Mouse (Mus musculus) G1E (cell line): ENCODE data around the gene Ssh1. TPM values are rescaled to one million over a fixed set of nuclear protein-coding genes. Genes with fewer than 3 reads are reported as not detected.

Source experiments
- ATAC-seq: 2 replicates; pipeline ENCODE4 v1.8.0; 2016; ENCODE audit warnings: mild to moderate bottlenecking; ENCODE audit not compliant: insufficient number of reproducible peaks, poor library complexity, low FRiP score, severe bottlenecking; ENCODE audit errors: extremely low read depth
- DNase-seq: peaks from one replicate; pipeline ENCODE4 v3.0.0; 2012; ENCODE audit warnings: low spot score
- H3K27me3 ChIP-seq: 2 replicates; pipeline ENCODE4 v1.6.1; 2012; ENCODE audit warnings: mild to moderate bottlenecking, low read length, inconsistent platforms; ENCODE audit not compliant: insufficient read depth
- H3K36me3 ChIP-seq: replicated peaks from 2 replicates; pipeline ENCODE3; 2012; ENCODE audit warnings: mild to moderate bottlenecking, inconsistent platforms
- H3K4me1 ChIP-seq: 2 replicates; pipeline ENCODE4 v1.6.1; 2012; ENCODE audit warnings: low read depth, low read length, inconsistent platforms, mixed read lengths; ENCODE audit not compliant: insufficient read depth
- H3K4me3 ChIP-seq: 2 replicates; pipeline ENCODE4 v1.5.1; 2012; ENCODE audit warnings: low read depth, mild to moderate bottlenecking, inconsistent platforms, low read length, moderate library complexity, mixed read lengths
- H3K9me3 ChIP-seq: replicated peaks from 2 replicates; pipeline ENCODE4 v1.6.1; 2012; ENCODE audit warnings: inconsistent platforms
- CTCF ChIP-seq: IDR thresholded peaks from 2 replicates; pipeline ENCODE4 v1.5.1; 2012; ENCODE audit warnings: low read depth, low read length, inconsistent platforms, mixed read lengths
- GATA1 ChIP-seq: IDR thresholded peaks from 2 replicates; pipeline ENCODE4 v1.6.1; 2012; ENCODE audit warnings: borderline replicate concordance, low read length, inconsistent platforms, mixed read lengths
- GATA2 ChIP-seq: IDR thresholded peaks from 2 replicates; pipeline ENCODE4 v1.6.1; 2012; ENCODE audit warnings: low read depth, low read length, inconsistent platforms, borderline replicate concordance
- POLR2AphosphoS5 ChIP-seq: IDR thresholded peaks from 2 replicates; pipeline ENCODE4 v1.6.1; 2012; ENCODE audit warnings: low read depth, low read length, inconsistent platforms; ENCODE audit not compliant: insufficient replicate concordance
- TAL1 ChIP-seq: conservative IDR thresholded peaks from 2 replicates; pipeline ENCODE4 v1.6.1; 2012; ENCODE audit warnings: low read depth, low read length, inconsistent platforms, mixed read lengths
- polyA plus RNA-seq: library from polyadenylated mRNA; stranded (reverse); fragments of >175 nt; gene quantifications from 2 replicates; pipeline ENCODE4 v1.2.3, GENCODE M21; 2012
- total RNA-seq, 2 experiments: library from RNA; stranded (forward) in 1 of 2; stranded (reverse) in 1 of 2; fragments of 200-1000 nt in 1 of 2; fragments of >200 nt in 1 of 2; fragmentation: Nextera tagmentation in 1 of 2; gene quantifications; 2 replicates each; pipeline ENCODE4 v1.2.3; 2014 to 2017

Ssh1 gene
- total and polyA plus RNA-seq, 3 experiments: 3.3 to 28.4 (median 13.8) TPM

DNA sequence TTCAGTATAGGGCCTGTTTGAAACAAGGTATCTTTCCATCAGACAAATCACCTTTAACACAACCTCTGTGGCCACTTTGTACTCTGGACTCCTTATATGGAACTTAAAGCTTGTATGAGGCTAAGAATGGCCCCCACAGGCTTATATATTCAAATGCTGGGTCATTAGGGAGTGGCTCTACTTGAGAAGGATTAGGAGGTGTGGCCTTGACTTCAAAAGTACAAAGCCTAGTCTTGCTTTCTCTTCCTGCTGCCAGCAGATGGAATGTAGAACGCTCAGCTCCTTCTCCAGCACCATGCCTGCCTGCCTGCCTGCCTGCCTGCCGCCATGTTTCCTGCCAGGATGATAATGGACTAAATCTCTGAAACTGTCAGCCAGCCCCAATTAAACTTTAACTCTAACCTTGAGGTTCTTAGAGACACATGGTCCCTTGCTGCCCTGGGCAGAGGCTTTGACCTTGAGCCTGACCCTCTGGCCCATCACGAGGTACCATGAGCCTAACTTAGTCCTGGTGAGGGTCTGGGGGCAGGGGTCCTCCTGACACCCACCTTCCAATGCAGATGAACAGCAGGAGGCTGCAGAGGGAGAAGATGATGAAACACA is 38.6 kb upstream of the Ssh1 start:
- Histone ChIP-seq H3K36me3 (no peaks in the 10 kb centered on the region), H3K27me3 (peaks cover 13% of the 10 kb centered on the region), H3K9me3 (peaks cover 5% of the 10 kb centered on the region; the same call in 1 of the 2 replicates), H3K4me3 (no peak overlapping the region), H3K4me1 (no peaks in the 10 kb centered on the region)
- TF ChIP-seq CTCF: no peak
- no peak for TF ChIP-seq POLR2AphosphoS5
- no peak for TF ChIP-seq TAL1
- no peak for TF ChIP-seq GATA1
- TF ChIP-seq GATA2: no peak
- DNase-seq: no peak
- ATAC-seq: no peak

GRCm38 (mm10) chr5:114030652-114031051 is 37.0 kb upstream of the Ssh1 start:
- Histone ChIP-seq H3K27me3 (peaks cover 10% of the 10 kb centered on the region), H3K9me3 (peaks cover 5% of the 10 kb centered on the region; the same call in 1 of the 2 replicates), H3K4me1 (no peaks in the 10 kb centered on the region), H3K4me3 (no peak overlapping the region), H3K36me3 (no peaks in the 10 kb centered on the region)
- DNase-seq (no peak), ATAC-seq (no peak)
- TF ChIP-seq CTCF: no peak
- no peak for TF ChIP-seq GATA2
- no peak for TF ChIP-seq POLR2AphosphoS5
- no peak for TF ChIP-seq GATA1
- no peak for TF ChIP-seq TAL1

GRCm38 (mm10) chr5:114028111-114028510 is 34.4 kb upstream of the Ssh1 start:
- no peak for ATAC-seq
- TF ChIP-seq POLR2AphosphoS5 (no peak), TAL1 (no peak), CTCF (no peak), GATA1 (no peak), GATA2 (no peak)
- H3K36me3 ChIP-seq: no peaks in the 10 kb centered on the region

GRCm38 (mm10) chr5:114027217-114027944 is 33.7 kb upstream of the Ssh1 start:
- ATAC-seq: no peak
- TF ChIP-seq GATA2 (no peak), CTCF (no peak), TAL1 (no peak), POLR2AphosphoS5 (no peak)
- H3K27me3 ChIP-seq: no peaks in the 10 kb centered on the region
- peaks cover 5% of the 10 kb centered on the region for H3K9me3 ChIP-seq
- no peaks in the 10 kb centered on the region for H3K4me1 ChIP-seq
- no peaks in the 10 kb centered on the region for H3K36me3 ChIP-seq
- DNase-seq: no peak
- H3K4me3 ChIP-seq: no peak overlapping the region

More at GRCm38 (mm10) chr5:114028111-114028510, 34.4 kb upstream of the Ssh1 start:
- Histone ChIP-seq H3K27me3 (peaks cover 3% of the 10 kb centered on the region; the same call in 1 of the 2 replicates), H3K4me1 (no peaks in the 10 kb centered on the region), H3K9me3 (peaks cover 5% of the 10 kb centered on the region), H3K4me3 (no peak overlapping the region)
- DNase-seq: no peak

DNA sequence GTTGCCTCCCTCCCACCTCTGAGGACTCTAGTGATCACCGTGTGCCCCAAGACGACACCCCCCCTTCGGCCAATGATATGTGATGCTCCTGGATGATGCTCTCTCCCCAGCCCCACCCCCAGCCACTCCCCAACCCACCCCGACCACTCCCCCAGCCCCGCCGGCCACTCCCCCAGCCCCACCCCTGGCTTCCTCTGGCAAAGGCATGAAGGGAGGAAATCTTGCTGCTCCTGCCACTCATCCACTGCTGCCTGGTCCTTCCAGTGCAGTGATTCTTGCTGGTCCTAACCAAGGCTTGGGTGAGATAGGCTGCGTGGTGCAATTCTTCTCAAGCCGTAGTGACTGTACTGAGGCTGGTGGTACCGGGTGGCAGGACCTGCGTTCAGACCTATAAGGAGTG is 31.2 kb upstream of the Ssh1 start:
- Histone ChIP-seq H3K4me1 (no peaks in the 10 kb centered on the region), H3K4me3 (no peak overlapping the region), H3K36me3 (no peaks in the 10 kb centered on the region), H3K9me3 (peaks cover 11% of the 10 kb centered on the region), H3K27me3 (no peaks in the 10 kb centered on the region)
- no peak for ATAC-seq
- TF ChIP-seq CTCF (no peak), TAL1 (no peak), POLR2AphosphoS5 (no peak), GATA1 (no peak), GATA2 (no peak)
- DNase-seq: no peak

DNA sequence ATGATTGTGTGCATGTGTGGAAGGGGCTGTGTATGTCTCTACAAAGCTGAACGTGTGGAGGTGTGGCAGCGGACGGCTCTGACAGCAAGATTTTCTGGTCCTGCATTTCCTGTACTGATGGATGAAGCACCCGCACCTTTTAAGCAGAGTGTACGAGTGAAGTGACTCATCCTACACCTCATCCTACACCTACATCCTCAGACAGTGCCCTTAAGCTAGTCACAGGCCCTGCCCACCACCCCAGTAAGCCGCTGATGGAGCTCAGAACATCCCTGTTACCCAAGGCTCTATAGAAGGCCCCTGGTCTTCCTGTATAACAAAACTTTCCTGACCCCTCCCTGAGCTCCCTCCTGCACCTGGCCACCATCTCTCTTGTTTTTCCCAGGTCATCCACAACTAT is 30.7 kb upstream of the Ssh1 start:
- no peaks in the 10 kb centered on the region for H3K27me3 ChIP-seq
- TF ChIP-seq GATA1 (no peak), TAL1 (no peak), GATA2 (no peak), CTCF (no peak), POLR2AphosphoS5 (no peak)
- no peak for ATAC-seq

More for the DNA sequence above, 30.7 kb upstream of the Ssh1 start:
- H3K4me1 ChIP-seq: no peaks in the 10 kb centered on the region
- DNase-seq: no peak
- H3K9me3 ChIP-seq: peaks cover 11% of the 10 kb centered on the region
- H3K4me3 ChIP-seq: no peak overlapping the region
- H3K36me3 ChIP-seq: no peaks in the 10 kb centered on the region
